Mouse (Mus musculus) myocyte (in vitro differentiated cells): ENCODE results near the gene Rngtt.

Source experiments
- CEBPB ChIP-seq: IDR thresholded peaks from 2 replicates; pipeline ENCODE4 v1.6.1; 2011; ENCODE audit warnings: mild to moderate bottlenecking, moderate library complexity; ENCODE audit not compliant: poor library complexity, insufficient read depth, severe bottlenecking
- E2F4 ChIP-seq: IDR thresholded peaks from one replicate; pipeline ENCODE4 v1.6.1; 2011; ENCODE audit warnings: mild to moderate bottlenecking, control low read depth, moderate library complexity; ENCODE audit not compliant: insufficient read depth
- MAX ChIP-seq: IDR thresholded peaks from one replicate; pipeline ENCODE4 v1.6.1; 2011; ENCODE audit warnings: low read depth, mild to moderate bottlenecking, control low read depth
- POLR2A ChIP-seq: IDR thresholded peaks from one replicate; pipeline ENCODE4 v1.6.1; 2011; ENCODE audit warnings: low read depth, mild to moderate bottlenecking, control low read depth, moderate library complexity; ENCODE audit not compliant: insufficient read length
- POLR2AphosphoS2 ChIP-seq: IDR thresholded peaks from one replicate; pipeline ENCODE4 v1.6.1; 2011; ENCODE audit warnings: low read depth, control low read depth; ENCODE audit not compliant: insufficient read length
- REST ChIP-seq: IDR thresholded peaks from one replicate; pipeline ENCODE4 v1.6.1; 2011; ENCODE audit warnings: mild to moderate bottlenecking, control low read depth, moderate library complexity; ENCODE audit not compliant: insufficient read depth, insufficient read length
- TCF12 ChIP-seq: IDR thresholded peaks from one replicate; pipeline ENCODE4 v1.6.1; 2011; ENCODE audit warnings: mild to moderate bottlenecking, control low read depth; ENCODE audit not compliant: poor library complexity, insufficient read depth, severe bottlenecking
- USF1 ChIP-seq: IDR thresholded peaks from one replicate; pipeline ENCODE4 v1.6.1; 2011; ENCODE audit warnings: low read depth, mild to moderate bottlenecking, control low read depth, moderate library complexity

- no peak for TF ChIP-seq POLR2AphosphoS2
- no peak for TF ChIP-seq REST
- no peak for TF ChIP-seq TCF12
- no peak for TF ChIP-seq POLR2A
- TF ChIP-seq MAX = no peak
- TF ChIP-seq USF1 = no peak
- TF ChIP-seq E2F4 = no peak
- TF ChIP-seq CEBPB = no peak
Observed at GRCm38 (mm10) chr4:33497657-33498056, 187.5 kb downstream of the Rngtt start.
